Mouse (Mus musculus): ENCODE results near the gene Nrxn3. TPM values are rescaled to one million over a fixed set of nuclear protein-coding genes. Genes with fewer than 3 reads are reported as not detected.
A peak's percentile ranks its signal among the peaks of the same experiment; 100 is the strongest.

Gene Nrxn3
- polyA plus RNA-seq, 1 experiment from 2014 or later = 0.31 TPM

DNA sequence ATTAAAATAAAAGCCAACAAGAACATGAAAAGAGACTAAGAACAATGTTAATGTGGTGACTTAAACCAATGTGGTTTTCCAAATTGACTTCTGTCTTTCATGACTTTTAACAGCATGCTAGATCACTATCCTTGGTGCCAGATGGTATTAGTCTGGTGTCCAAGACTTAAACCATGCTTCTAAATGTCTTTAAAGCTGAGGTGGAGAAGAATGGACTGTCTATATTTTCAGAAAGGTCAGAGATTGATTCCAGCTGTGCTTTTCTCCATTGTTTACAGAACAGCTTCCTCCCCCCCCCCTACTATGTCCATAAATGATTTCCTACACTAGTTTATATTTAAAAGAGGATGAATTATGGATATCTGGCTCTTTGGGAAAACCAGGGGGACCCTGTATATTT, 1473.5 kb downstream of the Nrxn3 start:
- no peak for ATAC-seq (ENCODE audit: insufficient number of reproducible peaks, low FRiP score, low TSS enrichment, low read depth)
- H3K4me3 ChIP-seq (ENCODE audit: low read depth, low read length) = no peak overlapping the region
- no peaks in the 10 kb centered on the region for H3K4me1 ChIP-seq (ENCODE audit: control insufficient read depth, insufficient read depth, low read length)
- no peaks in the 10 kb centered on the region for H3K36me3 ChIP-seq (ENCODE audit: control insufficient read depth, insufficient read depth, low read length)
- H3K9me3 ChIP-seq (ENCODE audit: control insufficient read depth, low read length) = no peaks in the 10 kb centered on the region
- H3K27me3 ChIP-seq (ENCODE audit: control insufficient read depth, insufficient read depth, low read length) = no peaks in the 10 kb centered on the region
- DNase-seq (ENCODE audit: low spot score) = no peak
- H3K4me2 ChIP-seq (ENCODE audit: low read depth, severe bottlenecking) = no peak overlapping the region
- H3K9ac ChIP-seq (ENCODE audit: low read length) = no peak overlapping the region
- no peak overlapping the region for H3K27ac ChIP-seq (replicated peaks; ENCODE audit: low read depth, low read length)

DNA sequence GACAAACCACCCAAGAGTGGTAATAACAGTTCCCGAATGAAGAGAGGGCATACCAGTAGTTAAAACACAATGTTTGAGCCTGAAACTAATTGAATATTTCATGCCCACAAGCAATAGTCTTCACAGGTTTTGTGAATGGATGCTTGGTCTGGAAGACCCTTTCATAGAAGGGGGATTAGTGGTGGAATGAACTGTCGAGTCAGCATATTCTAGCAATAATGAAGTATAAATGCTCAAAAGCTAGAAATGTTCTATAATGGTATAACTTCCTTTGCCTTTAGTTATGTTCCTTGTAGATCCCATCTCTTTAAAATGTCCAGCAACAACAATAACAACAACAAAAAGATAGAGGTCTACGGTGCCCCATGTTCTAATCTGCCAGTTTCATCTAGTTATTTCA, 1475.3 kb downstream of the Nrxn3 start:
- 85% methylated on average over 3 of the region's 3 CpGs for WGBS
- Histone ChIP-seq H3K4me2 (ENCODE audit: low read depth, severe bottlenecking) (no peak overlapping the region), H3K27ac (replicated peaks; ENCODE audit: low read depth, low read length) (no peak overlapping the region), H3K4me1 (ENCODE audit: control insufficient read depth, insufficient read depth, low read length) (no peaks in the 10 kb centered on the region), H3K27me3 (ENCODE audit: control insufficient read depth, insufficient read depth, low read length) (no peaks in the 10 kb centered on the region), H3K36me3 (ENCODE audit: control insufficient read depth, insufficient read depth, low read length) (no peaks in the 10 kb centered on the region), H3K9me3 (ENCODE audit: control insufficient read depth, low read length) (no peaks in the 10 kb centered on the region), H3K9ac (ENCODE audit: low read length) (no peak overlapping the region), H3K4me3 (ENCODE audit: low read depth, low read length) (no peak overlapping the region)
- DNase-seq (ENCODE audit: low spot score) (no peak), ATAC-seq (ENCODE audit: insufficient number of reproducible peaks, low FRiP score, low TSS enrichment, low read depth) (no peak)

GRCm38 (mm10) chr12:90202501-90202900, 1479.8 kb downstream of the Nrxn3 start:
- DNase-seq (ENCODE audit: low spot score) (no peak), ATAC-seq (ENCODE audit: insufficient number of reproducible peaks, low FRiP score, low TSS enrichment, low read depth) (no peak)
- no peak overlapping the region for H3K27ac ChIP-seq (replicated peaks; ENCODE audit: low read depth, low read length)
- H3K36me3 ChIP-seq (ENCODE audit: control insufficient read depth, insufficient read depth, low read length) = no peaks in the 10 kb centered on the region
- WGBS = 85% methylated on average over 1 of the region's 1 CpGs
- H3K4me1 ChIP-seq (ENCODE audit: control insufficient read depth, insufficient read depth, low read length) = 0 out of 2 replicates have a peak, but pooled peaks cover 2% of the 10 kb centered on the region
- H3K4me3 ChIP-seq (ENCODE audit: low read depth, low read length) = no peak overlapping the region
- H3K27me3 ChIP-seq (ENCODE audit: control insufficient read depth, insufficient read depth, low read length) = no peaks in the 10 kb centered on the region
- no peaks in the 10 kb centered on the region for H3K9me3 ChIP-seq (ENCODE audit: control insufficient read depth, low read length)
- no peak overlapping the region for H3K9ac ChIP-seq (ENCODE audit: low read length)
- no peak overlapping the region for H3K4me2 ChIP-seq (ENCODE audit: low read depth, severe bottlenecking)

- Histone ChIP-seq H3K4me1 (ENCODE audit: control insufficient read depth, insufficient read depth, low read length) (0 out of 2 replicates have a peak, but pooled peaks cover 2% of the 10 kb centered on the region), H3K4me3 (ENCODE audit: low read depth, low read length) (no peak overlapping the region), H3K9me3 (ENCODE audit: control insufficient read depth, low read length) (no peaks in the 10 kb centered on the region), H3K27ac (replicated peaks; ENCODE audit: low read depth, low read length) (no peak overlapping the region), H3K9ac (ENCODE audit: low read length) (no peak overlapping the region), H3K4me2 (ENCODE audit: low read depth, severe bottlenecking) (no peak overlapping the region), H3K27me3 (ENCODE audit: control insufficient read depth, insufficient read depth, low read length) (0 out of 2 replicates have a peak, but pooled peaks cover 2% of the 10 kb centered on the region), H3K36me3 (ENCODE audit: control insufficient read depth, insufficient read depth, low read length) (no peaks in the 10 kb centered on the region)
- WGBS = 47% methylated on average over 2 of the region's 2 CpGs
- DNase-seq (ENCODE audit: low spot score) (no peak), ATAC-seq (ENCODE audit: insufficient number of reproducible peaks, low FRiP score, low TSS enrichment, low read depth) (no peak)
Observed at GRCm38 (mm10) chr12:90211410-90211809, 1488.7 kb downstream of the Nrxn3 start.

DNA sequence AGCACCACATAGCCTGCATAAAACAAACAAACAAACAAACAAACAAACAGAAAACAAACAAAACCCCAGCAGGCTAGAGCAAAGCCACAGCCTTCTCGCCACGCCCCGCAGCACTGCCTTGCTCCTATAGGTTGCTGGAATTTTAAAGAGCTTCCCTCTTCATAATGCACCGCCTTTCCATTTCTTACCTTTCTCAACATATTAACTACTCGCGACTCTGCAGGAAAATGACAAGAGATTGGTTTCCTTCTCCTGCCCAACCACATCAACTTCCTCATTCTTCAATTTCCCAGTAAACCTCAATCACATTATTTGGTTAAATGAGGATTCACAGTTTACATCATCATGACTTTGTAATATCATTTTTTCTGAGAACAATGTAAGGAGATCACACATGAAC, 1494.4 kb downstream of the Nrxn3 start:
- WGBS = 90% methylated on average over 6 of the region's 6 CpGs
- no peaks in the 10 kb centered on the region for H3K36me3 ChIP-seq (ENCODE audit: control insufficient read depth, insufficient read depth, low read length)
- H3K27ac ChIP-seq (replicated peaks; ENCODE audit: low read depth, low read length) = no peak overlapping the region
- H3K4me1 ChIP-seq (ENCODE audit: control insufficient read depth, insufficient read depth, low read length) = no peaks in the 10 kb centered on the region
- H3K9me3 ChIP-seq (ENCODE audit: control insufficient read depth, low read length) = no peaks in the 10 kb centered on the region
- H3K4me2 ChIP-seq (ENCODE audit: low read depth, severe bottlenecking) = no peak overlapping the region
- ATAC-seq (ENCODE audit: insufficient number of reproducible peaks, low FRiP score, low TSS enrichment, low read depth) (no peak), DNase-seq (ENCODE audit: low spot score) (no peak)
- no peak overlapping the region for H3K9ac ChIP-seq (ENCODE audit: low read length)
- H3K4me3 ChIP-seq (ENCODE audit: low read depth, low read length) = no peak overlapping the region
- no peaks in the 10 kb centered on the region for H3K27me3 ChIP-seq (ENCODE audit: control insufficient read depth, insufficient read depth, low read length)

GRCm38 (mm10) chr12:90229062-90229461, 1506.4 kb downstream of the Nrxn3 start:
- ATAC-seq (ENCODE audit: insufficient number of reproducible peaks, low FRiP score, low TSS enrichment, low read depth) (no peak), DNase-seq (ENCODE audit: low spot score) (no peak)
- H3K9ac ChIP-seq (ENCODE audit: low read length) = no peak overlapping the region
- no peaks in the 10 kb centered on the region for H3K36me3 ChIP-seq (ENCODE audit: control insufficient read depth, insufficient read depth, low read length)
- H3K4me2 ChIP-seq (ENCODE audit: low read depth, severe bottlenecking) = no peak overlapping the region
- H3K9me3 ChIP-seq (ENCODE audit: control insufficient read depth, low read length) = no peaks in the 10 kb centered on the region
- H3K4me1 ChIP-seq (ENCODE audit: control insufficient read depth, insufficient read depth, low read length) = no peaks in the 10 kb centered on the region
- H3K27me3 ChIP-seq (ENCODE audit: control insufficient read depth, insufficient read depth, low read length) = peaks cover 3% of the 10 kb centered on the region; the same call in 1 of the 2 replicates
- no peak overlapping the region for H3K4me3 ChIP-seq (ENCODE audit: low read depth, low read length)
- WGBS = 71% methylated on average over 2 of the region's 2 CpGs
- H3K27ac ChIP-seq (replicated peaks; ENCODE audit: low read depth, low read length) = no peak overlapping the region

- Histone ChIP-seq H3K27me3 (ENCODE audit: control insufficient read depth, insufficient read depth, low read length) (peaks cover 3% of the 10 kb centered on the region; the same call in 1 of the 2 replicates), H3K9ac (ENCODE audit: low read length) (no peak overlapping the region), H3K36me3 (ENCODE audit: control insufficient read depth, insufficient read depth, low read length) (no peaks in the 10 kb centered on the region), H3K4me1 (ENCODE audit: control insufficient read depth, insufficient read depth, low read length) (no peaks in the 10 kb centered on the region), H3K4me2 (ENCODE audit: low read depth, severe bottlenecking) (no peak overlapping the region), H3K9me3 (ENCODE audit: control insufficient read depth, low read length) (no peaks in the 10 kb centered on the region), H3K4me3 (ENCODE audit: low read depth, low read length) (no peak overlapping the region), H3K27ac (replicated peaks; ENCODE audit: low read depth, low read length) (no peak overlapping the region)
- whole genome bisulfite sequencing = 3% methylated on average over 5 of the region's 5 CpGs
- DNase-seq (ENCODE audit: low spot score) = peak; percentile 58
- peak; percentile 73; the same call in 1 of the 2 replicates for ATAC-seq (ENCODE audit: insufficient number of reproducible peaks, low FRiP score, low TSS enrichment, low read depth)
Observed at GRCm38 (mm10) chr12:90236093-90236492, 1513.4 kb downstream of the Nrxn3 start.

GRCm38 (mm10) chr12:90260301-90260700, 1537.6 kb downstream of the Nrxn3 start:
- no peak for ATAC-seq (ENCODE audit: insufficient number of reproducible peaks, low FRiP score, low TSS enrichment, low read depth)
- DNase-seq (ENCODE audit: low spot score) = no peak
- no peak overlapping the region for H3K9ac ChIP-seq (ENCODE audit: low read length)
- H3K9me3 ChIP-seq (ENCODE audit: control insufficient read depth, low read length) = no peaks in the 10 kb centered on the region
- no peaks in the 10 kb centered on the region for H3K4me1 ChIP-seq (ENCODE audit: control insufficient read depth, insufficient read depth, low read length)
- H3K36me3 ChIP-seq (ENCODE audit: control insufficient read depth, insufficient read depth, low read length) = no peaks in the 10 kb centered on the region
- 23% methylated on average over 4 of the region's 4 CpGs for WGBS
- H3K27ac ChIP-seq (replicated peaks; ENCODE audit: low read depth, low read length) = no peak overlapping the region
- H3K27me3 ChIP-seq (ENCODE audit: control insufficient read depth, insufficient read depth, low read length) = no peaks in the 10 kb centered on the region
- H3K4me3 ChIP-seq (ENCODE audit: low read depth, low read length) = no peak overlapping the region
- no peak overlapping the region for H3K4me2 ChIP-seq (ENCODE audit: low read depth, severe bottlenecking)

- ATAC-seq (ENCODE audit: insufficient number of reproducible peaks, low FRiP score, low TSS enrichment, low read depth) (no peak), DNase-seq (ENCODE audit: low spot score) (no peak)
- no peaks in the 10 kb centered on the region for H3K9me3 ChIP-seq (ENCODE audit: control insufficient read depth, low read length)
- no peak overlapping the region for H3K9ac ChIP-seq (ENCODE audit: low read length)
- no peaks in the 10 kb centered on the region for H3K36me3 ChIP-seq (ENCODE audit: control insufficient read depth, insufficient read depth, low read length)
- WGBS = 69% methylated on average over 2 of the region's 2 CpGs
- no peaks in the 10 kb centered on the region for H3K4me1 ChIP-seq (ENCODE audit: control insufficient read depth, insufficient read depth, low read length)
- H3K4me2 ChIP-seq (ENCODE audit: low read depth, severe bottlenecking) = no peak overlapping the region
- no peak overlapping the region for H3K4me3 ChIP-seq (ENCODE audit: low read depth, low read length)
- H3K27me3 ChIP-seq (ENCODE audit: control insufficient read depth, insufficient read depth, low read length) = no peaks in the 10 kb centered on the region
- H3K27ac ChIP-seq (replicated peaks; ENCODE audit: low read depth, low read length) = no peak overlapping the region
Observed at GRCm38 (mm10) chr12:90268111-90268510, 1545.4 kb downstream of the Nrxn3 start.
